Mouse (Mus musculus) neural tube, embryonic 15.5 days (tissue): Measurements from ENCODE around the gene Syndig1l. TPM values are rescaled to one million over a fixed set of nuclear protein-coding genes. Genes with fewer than 3 reads are reported as not detected.

Experiments
- ATAC-seq: fragments of 200-750 bp; cut with Nextera tagmentation; 2 replicates; pipeline ENCODE4 v1.8.0; 2017; ENCODE audit warnings: mild to moderate bottlenecking, moderate TSS enrichment, moderate library complexity; ENCODE audit not compliant: low FRiP score
- H3K27ac ChIP-seq: fragments of 300-500 bp; sonication (generic); replicated peaks from 2 replicates; pipeline ENCODE4 v1.5.1; 2015; ENCODE audit warnings: mild to moderate bottlenecking, inconsistent platforms
- H3K27me3 ChIP-seq: fragments of 300-500 bp; sonication (generic); replicated peaks from 2 replicates; pipeline ENCODE4 v1.6.1; 2015; ENCODE audit warnings: inconsistent platforms
- H3K36me3 ChIP-seq: fragments of 300-500 bp; sonication (generic); 2 replicates; pipeline ENCODE4 v1.6.1; 2015; ENCODE audit warnings: inconsistent platforms
- H3K4me1 ChIP-seq: fragments of 300-500 bp; sonication (generic); 2 replicates; pipeline ENCODE4 v1.6.1; 2015; ENCODE audit warnings: inconsistent platforms
- H3K4me2 ChIP-seq: fragments of 300-500 bp; sonication (generic); 2 replicates; pipeline ENCODE4 v1.6.1; 2015; ENCODE audit warnings: inconsistent platforms, mild to moderate bottlenecking, moderate library complexity
- H3K4me3 ChIP-seq: fragments of 300-500 bp; sonication (generic); replicated peaks from 2 replicates; pipeline ENCODE4 v1.5.1; 2015; ENCODE audit warnings: mild to moderate bottlenecking, inconsistent platforms
- H3K9ac ChIP-seq: fragments of 300-500 bp; sonication (generic); replicated peaks from 2 replicates; pipeline ENCODE4 v1.6.1; 2015; ENCODE audit warnings: mild to moderate bottlenecking, inconsistent platforms
- H3K9me3 ChIP-seq: fragments of 300-500 bp; sonication (generic); replicated peaks from 2 replicates; pipeline ENCODE4 v1.6.1; 2016; ENCODE audit warnings: inconsistent platforms
- WGBS: fragments of 180-500 bp; shearing (Covaris S2); methylation state at CpG from one replicate; pipeline ENCODE4 v1.1.7; 2015; ENCODE audit warnings: mixed read lengths; 5-methylcytosine and 5-hydroxymethylcytosine counted together
- polyA plus RNA-seq: library from polyadenylated mRNA; unstranded; fragments of >200 nt; fragmentation: Nextera tagmentation; extraction: Ambion mirVana; gene quantifications from 2 replicates; pipeline ENCODE4 v1.2.1, GENCODE M21; 2015

The Syndig1l gene
- polyA plus RNA-seq, 1 experiment from 2014 or later, result 10.2 TPM

DNA sequence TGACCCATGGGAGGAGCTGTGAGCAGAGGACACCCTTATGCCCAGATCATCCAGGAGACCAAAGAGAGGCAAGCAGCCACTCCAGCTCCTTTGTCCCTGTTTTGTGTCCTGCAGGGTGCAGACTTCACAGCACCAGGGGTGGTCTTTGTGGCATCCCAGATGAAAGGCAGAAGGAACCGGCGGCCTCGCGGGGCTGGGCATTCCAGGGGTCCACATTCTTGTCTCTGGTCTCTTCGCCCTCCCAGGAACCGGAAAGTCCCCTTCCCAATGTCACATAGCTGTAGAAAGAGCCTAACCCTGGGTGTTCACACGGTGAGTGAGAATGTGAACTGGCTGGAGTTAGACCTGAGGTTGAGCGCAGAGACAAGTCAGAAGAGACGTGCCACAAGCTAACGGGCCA, 27.0 kb downstream of the Syndig1l start:
- no peak for ATAC-seq
- WGBS, result 35% methylated on average over 10 of the region's 10 CpGs
- no peak overlapping the region for H3K27ac ChIP-seq
- H3K4me2 ChIP-seq, result no peak overlapping the region
- peaks cover 18% of the 10 kb centered on the region for H3K4me1 ChIP-seq
- H3K4me3 ChIP-seq, result no peak overlapping the region
- no peak overlapping the region for H3K9ac ChIP-seq
- H3K27me3 ChIP-seq, result no peaks in the 10 kb centered on the region; the same call in 1 of the 2 replicates
- no peaks in the 10 kb centered on the region for H3K36me3 ChIP-seq
- no peaks in the 10 kb centered on the region for H3K9me3 ChIP-seq

DNA sequence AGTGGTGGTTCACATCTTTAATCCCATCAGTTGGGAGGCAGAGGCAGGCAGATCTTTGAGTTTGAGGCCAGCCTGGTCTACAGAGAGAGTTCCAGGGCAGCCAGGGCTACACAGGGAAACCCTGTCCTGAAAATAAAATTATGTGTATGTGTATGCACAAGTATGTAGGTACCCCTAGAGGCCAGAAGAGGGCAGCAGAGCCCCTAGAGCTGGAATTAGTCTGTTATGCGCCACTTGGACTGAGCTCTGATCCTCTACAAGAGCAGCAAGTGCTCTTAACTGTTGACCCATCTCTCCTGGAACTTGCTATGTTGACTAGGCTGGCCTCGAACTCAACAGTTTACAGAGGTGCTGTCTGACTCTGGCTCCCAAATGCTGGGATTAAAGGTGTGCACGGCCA, 28.1 kb downstream of the Syndig1l start:
- Histone ChIP-seq H3K9me3 (no peaks in the 10 kb centered on the region), H3K4me2 (no peak overlapping the region), H3K27ac (no peak overlapping the region), H3K27me3 (no peaks in the 10 kb centered on the region; the same call in 1 of the 2 replicates), H3K4me3 (no peak overlapping the region), H3K36me3 (no peaks in the 10 kb centered on the region), H3K4me1 (peaks cover 11% of the 10 kb centered on the region), H3K9ac (no peak overlapping the region)
- WGBS, result 98% methylated on average over 3 of the region's 3 CpGs
- no peak for ATAC-seq

DNA sequence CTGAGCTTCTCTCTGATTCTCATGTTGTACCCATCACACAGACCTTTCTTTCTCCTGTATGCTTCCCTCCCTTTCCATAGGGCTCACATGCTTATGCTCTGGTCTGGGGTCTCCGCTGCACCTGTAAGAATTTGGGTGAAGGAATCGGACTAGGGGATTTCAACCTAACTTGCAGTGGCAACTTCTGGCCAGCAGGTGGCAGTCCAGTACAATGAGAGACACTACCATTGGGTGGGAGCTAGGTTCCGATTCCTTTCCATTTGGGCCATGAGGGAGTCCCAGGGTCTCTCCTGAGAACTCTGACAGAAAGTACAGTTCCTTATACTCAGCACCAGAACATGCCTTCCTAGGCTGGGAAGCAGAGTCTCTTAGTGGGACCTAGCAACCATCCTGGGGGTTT, 44.7 kb downstream of the Syndig1l start:
- Histone ChIP-seq H3K9ac (no peak overlapping the region), H3K36me3 (no peaks in the 10 kb centered on the region), H3K4me3 (no peak overlapping the region), H3K9me3 (no peaks in the 10 kb centered on the region), H3K4me2 (no peak overlapping the region), H3K27ac (no peak overlapping the region), H3K4me1 (no peaks in the 10 kb centered on the region), H3K27me3 (peaks cover 6% of the 10 kb centered on the region; the same call in 1 of the 2 replicates)
- WGBS, result 10% methylated on average over 3 of the region's 3 CpGs
- ATAC-seq, result no peak

DNA sequence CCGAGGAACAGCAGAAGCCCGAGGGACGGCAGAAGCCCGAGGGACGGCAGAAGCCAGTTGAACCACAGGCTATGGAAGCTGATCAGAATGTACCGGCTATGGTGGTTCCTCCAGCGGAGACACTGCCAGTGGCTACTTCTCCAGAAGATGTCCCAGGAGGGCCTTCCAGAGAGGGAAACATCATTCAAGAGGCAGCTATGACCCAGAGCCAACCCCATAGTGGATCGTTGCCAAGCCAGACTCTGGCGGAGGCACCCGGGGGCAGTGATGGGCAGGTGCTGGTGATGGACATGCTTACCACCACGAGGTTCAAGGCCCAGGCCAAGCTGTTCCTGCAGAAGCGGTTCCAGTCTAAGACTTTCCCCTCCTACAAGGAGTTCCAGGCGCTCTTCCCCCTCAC, 48.4 kb downstream of the Syndig1l start:
- no peaks in the 10 kb centered on the region for H3K4me1 ChIP-seq
- H3K9ac ChIP-seq, result no peak overlapping the region
- no peak overlapping the region for H3K4me3 ChIP-seq
- no peak overlapping the region for H3K27ac ChIP-seq
- WGBS, result 80% methylated on average over 13 of the region's 13 CpGs
- no peaks in the 10 kb centered on the region for H3K36me3 ChIP-seq
- no peak for ATAC-seq
- no peak overlapping the region for H3K4me2 ChIP-seq
- H3K27me3 ChIP-seq, result peaks cover 6% of the 10 kb centered on the region; the same call in 1 of the 2 replicates
- H3K9me3 ChIP-seq, result no peaks in the 10 kb centered on the region

DNA sequence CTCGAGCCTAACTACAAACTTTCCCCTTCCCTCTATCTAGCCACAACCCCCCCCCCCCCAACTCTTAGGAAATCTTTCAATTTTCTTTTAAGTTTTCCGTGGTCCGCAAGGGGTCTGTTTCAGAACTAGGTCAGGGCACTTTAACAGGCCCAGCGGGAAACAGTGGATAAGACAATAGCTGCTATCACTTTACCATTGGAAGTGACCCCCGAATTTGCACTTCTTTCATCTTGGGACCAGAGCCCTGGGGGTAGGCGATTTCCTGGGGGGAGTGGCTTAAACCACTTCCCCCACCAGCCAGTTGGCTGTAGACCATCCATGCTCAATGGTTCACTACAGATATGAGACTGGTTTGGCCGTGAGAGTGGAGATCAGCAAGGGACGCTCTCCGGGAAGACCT, 58.0 kb downstream of the Syndig1l start, which contains the start of gene Vrtn:
TSS of gene Vrtn (plus strand) at position 366 of the 400 bp plus-strand sequence.
- Histone ChIP-seq H3K9ac (no peak within 1 kb of the TSS), H3K4me3 (no peak within 1 kb of the TSS), H3K36me3 (no peaks in the 10 kb centered on the region), H3K4me2 (no peak within 1 kb of the TSS), H3K4me1 (no peaks in the 10 kb centered on the region; the same call in 1 of the 2 replicates), H3K9me3 (no peaks in the 10 kb centered on the region), H3K27ac (no peak within 1 kb of the TSS), H3K27me3 (peaks cover 54% of the 10 kb centered on the region)
- 6% methylated on average over 9 of the region's 9 CpGs for WGBS
- ATAC-seq, result no peak

DNA sequence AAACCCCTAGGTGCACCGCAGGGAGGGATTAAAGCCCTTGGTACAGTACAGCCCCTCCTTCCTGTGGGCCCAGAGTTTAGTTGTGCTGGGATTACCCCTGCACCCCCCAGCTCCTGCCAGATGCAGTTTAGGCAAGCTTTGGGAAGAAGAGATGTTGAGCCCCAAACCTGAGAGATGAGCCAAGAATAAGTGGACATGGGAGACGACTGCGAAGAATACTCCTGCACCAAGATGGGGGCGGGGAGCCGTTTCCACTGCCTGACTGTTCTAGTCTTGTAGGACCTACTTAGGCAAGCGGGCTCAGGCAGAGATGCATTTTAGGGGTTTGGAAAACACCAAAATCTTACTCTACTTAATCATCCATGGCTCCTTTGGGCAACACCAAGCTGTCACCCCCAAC, 58.4 kb downstream of the Syndig1l start:
- Histone ChIP-seq H3K4me1 (no peaks in the 10 kb centered on the region; the same call in 1 of the 2 replicates), H3K4me3 (no peak overlapping the region), H3K27me3 (peaks cover 54% of the 10 kb centered on the region), H3K27ac (no peak overlapping the region), H3K9me3 (no peaks in the 10 kb centered on the region), H3K9ac (no peak overlapping the region), H3K36me3 (no peaks in the 10 kb centered on the region), H3K4me2 (no peak overlapping the region)
- WGBS, result 18% methylated on average over 5 of the region's 6 CpGs
- ATAC-seq, result no peak

DNA sequence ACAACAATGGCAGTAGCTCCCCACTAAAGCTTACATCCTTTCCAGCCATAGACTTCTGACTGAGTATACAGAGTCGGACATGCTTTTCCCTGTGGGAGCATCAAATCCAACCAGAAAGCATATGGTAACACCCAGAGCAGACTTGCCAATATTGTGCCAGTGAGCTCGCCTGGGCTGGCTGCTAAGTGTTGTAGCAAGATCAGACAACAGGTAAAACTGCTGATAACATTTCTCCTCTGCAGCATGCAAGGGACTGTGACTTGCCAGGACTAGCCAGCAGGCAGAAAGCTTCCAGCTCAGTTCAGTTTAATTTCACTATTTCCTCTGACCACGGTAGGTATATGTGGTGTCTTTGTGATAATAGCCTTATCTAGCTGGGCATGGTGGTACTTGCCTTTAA, 66.8 kb downstream of the Syndig1l start:
- 77% methylated on average over 3 of the region's 3 CpGs for WGBS

More for the DNA sequence above, 66.8 kb downstream of the Syndig1l start:
- no peaks in the 10 kb centered on the region for H3K4me1 ChIP-seq
- no peaks in the 10 kb centered on the region for H3K9me3 ChIP-seq
- H3K4me3 ChIP-seq, result no peak overlapping the region
- H3K36me3 ChIP-seq, result no peaks in the 10 kb centered on the region
- no peak overlapping the region for H3K4me2 ChIP-seq
- no peak overlapping the region for H3K27ac ChIP-seq
- no peak for ATAC-seq
- H3K27me3 ChIP-seq, result no peaks in the 10 kb centered on the region
- H3K9ac ChIP-seq, result no peak overlapping the region

Other genes with a start within 250 kb of the Syndig1l start
- gene Aldh6a1, start 247.8 kb downstream of the Syndig1l start, polyA plus RNA-seq, result 31.7 and 34.7 TPM in 2 replicates
- gene Lin52, start 247.4 kb downstream of the Syndig1l start, polyA plus RNA-seq, result 28.9 and 29.7 TPM in 2 replicates
- 5.7 and 6.0 TPM in 2 replicates for gene Vsx2, start 129.1 kb downstream of the Syndig1l start, polyA plus RNA-seq
- 14.0 and 14.3 TPM in 2 replicates for gene Abcd4, start 81.4 kb downstream of the Syndig1l start, polyA plus RNA-seq
- gene Vrtn, start 57.8 kb downstream of the Syndig1l start, polyA plus RNA-seq, result 0.37 TPM in 1 of 2 replicates, not detected in the other
- gene Npc2, start 74.3 kb upstream of the Syndig1l start, polyA plus RNA-seq, result 54.1 and 57.7 TPM in 2 replicates
- 134 and 144 TPM in 2 replicates for gene Isca2, start 74.4 kb upstream of the Syndig1l start, polyA plus RNA-seq
- 0.22 and 0.47 TPM in 2 replicates for gene Ltbp2, start 177.7 kb upstream of the Syndig1l start, polyA plus RNA-seq